Mouse (Mus musculus): Measurements from ENCODE around the gene Tgif1.

DNA sequence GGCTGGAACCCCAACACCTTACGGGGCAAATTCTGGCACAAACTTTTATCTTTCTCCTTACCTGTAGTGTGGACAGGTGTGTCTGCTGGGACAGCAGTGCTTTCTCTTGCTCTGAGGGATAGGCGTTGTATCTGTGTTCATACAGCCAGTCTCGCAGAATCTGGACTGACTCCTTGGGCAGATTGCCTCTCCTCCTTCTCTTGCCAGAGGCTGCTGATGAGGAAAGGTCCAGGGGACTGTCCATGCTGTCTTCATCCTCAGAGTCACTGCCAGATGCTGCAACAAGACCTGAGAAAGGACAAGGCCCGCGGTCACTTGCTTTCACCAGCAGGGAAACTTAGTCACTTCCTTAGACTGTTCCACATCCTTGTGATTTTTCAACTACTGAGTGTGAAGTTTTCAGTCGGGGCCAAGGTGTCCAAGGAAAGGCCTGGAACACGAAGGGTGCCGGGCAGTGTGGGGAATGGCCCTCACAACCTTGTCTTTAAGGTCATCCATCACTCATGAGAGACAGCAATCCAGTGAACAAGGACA, 7.2 kb downstream of the Tgif1 start:
- TF ChIP-seq ZC3H11A (IDR thresholded peaks at IDR 0.05; ENCODE audit: borderline replicate concordance, low read depth, low read length) (no peak), HCFC1 (IDR thresholded peaks at IDR 0.05; ENCODE audit: borderline replicate concordance, insufficient read depth, low read length) (no peak), CHD2 (IDR thresholded peaks at IDR 0.05; ENCODE audit: low read depth, low read length) (no peak)
